Mouse (Mus musculus): Measurements from ENCODE around the gene Acvr2a. TPM values are rescaled to one million over a fixed set of nuclear protein-coding genes. Genes with fewer than 3 reads are reported as not detected.

Acvr2a gene
- polyA plus RNA-seq, 1 experiment: 11.7 TPM

- no peak overlapping the region for H3K9ac ChIP-seq (ENCODE audit: low read depth, poor library complexity, severe bottlenecking)
- H3K36me3 ChIP-seq (ENCODE audit: control insufficient read depth, insufficient read depth, low read length, poor library complexity, severe bottlenecking): peaks cover 22% of the 10 kb centered on the region
- H3K27ac ChIP-seq (ENCODE audit: insufficient read depth, low read length): no peak overlapping the region
- no peak overlapping the region for H3K4me3 ChIP-seq (ENCODE audit: low read depth, low read length)
- 0 out of 2 replicates have a peak, but pooled peaks cover 3% of the 10 kb centered on the region for H3K9me3 ChIP-seq (replicated peaks; ENCODE audit: control insufficient read depth, insufficient read depth, low read length, poor library complexity, severe bottlenecking)
- TF ChIP-seq EP300 (IDR thresholded peaks at IDR 0.05; ENCODE audit: insufficient read depth, low read depth, low read length) (no peak), CTCF (IDR thresholded peaks at IDR 0.05; ENCODE audit: low read depth, low read length) (peak; percentile 2)
- H3K4me1 ChIP-seq (ENCODE audit: control insufficient read depth, insufficient read depth, low read length): no peaks in the 10 kb centered on the region
- no peaks in the 10 kb centered on the region for H3K27me3 ChIP-seq (ENCODE audit: control insufficient read depth, insufficient read depth, low read length, poor library complexity, severe bottlenecking)
These were observed 100.3 kb downstream of the Acvr2a start for GRCm38 (mm10) chr2:48914185-48914584.

DNA sequence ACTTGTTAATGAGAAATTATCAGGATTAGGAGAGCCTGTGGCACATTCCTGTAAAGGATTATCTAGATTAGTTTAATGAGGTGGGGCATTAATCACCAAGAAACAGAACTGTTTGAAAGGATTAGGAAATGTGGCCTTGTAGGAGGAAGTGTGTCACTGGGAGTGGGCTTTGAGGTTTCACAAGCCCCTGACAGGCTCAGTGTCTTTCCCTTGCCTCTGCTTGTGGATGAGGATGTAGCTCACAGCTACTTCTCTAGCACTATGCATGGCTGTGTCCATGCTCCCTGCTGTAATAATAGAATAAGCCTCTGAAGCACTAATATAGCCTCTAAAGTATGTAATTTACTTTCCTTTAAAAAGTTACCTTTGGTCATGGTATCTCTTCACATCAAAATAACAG, 101.9 kb downstream of the Acvr2a start:
- no peaks in the 10 kb centered on the region for H3K27me3 ChIP-seq (ENCODE audit: control insufficient read depth, insufficient read depth, low read length, poor library complexity, severe bottlenecking)
- H3K27ac ChIP-seq (ENCODE audit: insufficient read depth, low read length): no peak overlapping the region
- no peak for TF ChIP-seq POLR2A (IDR thresholded peaks at IDR 0.05; ENCODE audit: insufficient read depth, low read length)
- TF ChIP-seq CTCF (IDR thresholded peaks at IDR 0.05; ENCODE audit: low read depth, low read length): no peak
- no peak for TF ChIP-seq EP300 (IDR thresholded peaks at IDR 0.05; ENCODE audit: insufficient read depth, low read depth, low read length)
- peaks cover 22% of the 10 kb centered on the region for H3K36me3 ChIP-seq (ENCODE audit: control insufficient read depth, insufficient read depth, low read length, poor library complexity, severe bottlenecking)
- H3K4me1 ChIP-seq (ENCODE audit: control insufficient read depth, insufficient read depth, low read length): no peaks in the 10 kb centered on the region
- H3K4me3 ChIP-seq (ENCODE audit: low read depth, low read length): no peak overlapping the region
- no peak overlapping the region for H3K9ac ChIP-seq (ENCODE audit: low read depth, poor library complexity, severe bottlenecking)
- 0 out of 2 replicates have a peak, but pooled peaks cover 3% of the 10 kb centered on the region for H3K9me3 ChIP-seq (replicated peaks; ENCODE audit: control insufficient read depth, insufficient read depth, low read length, poor library complexity, severe bottlenecking)

GRCm38 (mm10) chr2:48935058-48935457, 121.1 kb downstream of the Acvr2a start:
- TF ChIP-seq POLR2A (IDR thresholded peaks at IDR 0.05; ENCODE audit: insufficient read depth, low read length) (no peak), EP300 (IDR thresholded peaks at IDR 0.05; ENCODE audit: insufficient read depth, low read depth, low read length) (no peak), CTCF (IDR thresholded peaks at IDR 0.05; ENCODE audit: low read depth, low read length) (no peak)
- Histone ChIP-seq H3K27me3 (ENCODE audit: control insufficient read depth, insufficient read depth, low read length, poor library complexity, severe bottlenecking) (no peaks in the 10 kb centered on the region), H3K36me3 (ENCODE audit: control insufficient read depth, insufficient read depth, low read length, poor library complexity, severe bottlenecking) (peaks cover 15% of the 10 kb centered on the region), H3K4me3 (ENCODE audit: low read depth, low read length) (no peak overlapping the region), H3K27ac (ENCODE audit: insufficient read depth, low read length) (no peak overlapping the region), H3K9ac (ENCODE audit: low read depth, poor library complexity, severe bottlenecking) (no peak overlapping the region), H3K4me1 (ENCODE audit: control insufficient read depth, insufficient read depth, low read length) (no peaks in the 10 kb centered on the region), H3K9me3 (replicated peaks; ENCODE audit: control insufficient read depth, insufficient read depth, low read length, poor library complexity, severe bottlenecking) (no peaks in the 10 kb centered on the region)

GRCm38 (mm10) chr2:48947761-48948160, 133.9 kb downstream of the Acvr2a start:
- H3K27ac ChIP-seq (ENCODE audit: insufficient read depth, low read length): no peak overlapping the region
- no peaks in the 10 kb centered on the region for H3K4me1 ChIP-seq (ENCODE audit: control insufficient read depth, insufficient read depth, low read length)
- H3K9me3 ChIP-seq (replicated peaks; ENCODE audit: control insufficient read depth, insufficient read depth, low read length, poor library complexity, severe bottlenecking): no peaks in the 10 kb centered on the region
- H3K36me3 ChIP-seq (ENCODE audit: control insufficient read depth, insufficient read depth, low read length, poor library complexity, severe bottlenecking): no peaks in the 10 kb centered on the region
- no peaks in the 10 kb centered on the region for H3K27me3 ChIP-seq (ENCODE audit: control insufficient read depth, insufficient read depth, low read length, poor library complexity, severe bottlenecking)
- H3K9ac ChIP-seq (ENCODE audit: low read depth, poor library complexity, severe bottlenecking): peak overlapping the region; percentile 64; the same call in 1 of the 2 replicates
- H3K4me3 ChIP-seq (ENCODE audit: low read depth, low read length): peak overlapping the region; percentile 48
- TF ChIP-seq POLR2A (IDR thresholded peaks at IDR 0.05; ENCODE audit: insufficient read depth, low read length) (no peak), CTCF (IDR thresholded peaks at IDR 0.05; ENCODE audit: low read depth, low read length) (no peak)

GRCm38 (mm10) chr2:48948841-48949584, 135.1 kb downstream of the Acvr2a start, which contains the start of gene Mbd5:
Gene Mbd5, plus strand, starts transcription at chr2:48949508.
- Histone ChIP-seq H3K27me3 (ENCODE audit: control insufficient read depth, insufficient read depth, low read length, poor library complexity, severe bottlenecking) (no peaks in the 10 kb centered on the region), H3K36me3 (ENCODE audit: control insufficient read depth, insufficient read depth, low read length, poor library complexity, severe bottlenecking) (no peaks in the 10 kb centered on the region), H3K27ac (ENCODE audit: insufficient read depth, low read length) (peak within 1 kb of the TSS; percentile 86), H3K9ac (ENCODE audit: low read depth, poor library complexity, severe bottlenecking) (peak within 1 kb of the TSS; percentile 86), H3K4me1 (ENCODE audit: control insufficient read depth, insufficient read depth, low read length) (no peaks in the 10 kb centered on the region), H3K9me3 (replicated peaks; ENCODE audit: control insufficient read depth, insufficient read depth, low read length, poor library complexity, severe bottlenecking) (no peaks in the 10 kb centered on the region), H3K4me3 (ENCODE audit: low read depth, low read length) (peak within 1 kb of the TSS; percentile 100)
- TF ChIP-seq POLR2A (IDR thresholded peaks at IDR 0.05; ENCODE audit: insufficient read depth, low read length) (peak; percentile 93), EP300 (IDR thresholded peaks at IDR 0.05; ENCODE audit: insufficient read depth, low read depth, low read length) (peak; percentile 7; the same call in 1 of the 2 replicates), CTCF (IDR thresholded peaks at IDR 0.05; ENCODE audit: low read depth, low read length) (no peak)

DNA sequence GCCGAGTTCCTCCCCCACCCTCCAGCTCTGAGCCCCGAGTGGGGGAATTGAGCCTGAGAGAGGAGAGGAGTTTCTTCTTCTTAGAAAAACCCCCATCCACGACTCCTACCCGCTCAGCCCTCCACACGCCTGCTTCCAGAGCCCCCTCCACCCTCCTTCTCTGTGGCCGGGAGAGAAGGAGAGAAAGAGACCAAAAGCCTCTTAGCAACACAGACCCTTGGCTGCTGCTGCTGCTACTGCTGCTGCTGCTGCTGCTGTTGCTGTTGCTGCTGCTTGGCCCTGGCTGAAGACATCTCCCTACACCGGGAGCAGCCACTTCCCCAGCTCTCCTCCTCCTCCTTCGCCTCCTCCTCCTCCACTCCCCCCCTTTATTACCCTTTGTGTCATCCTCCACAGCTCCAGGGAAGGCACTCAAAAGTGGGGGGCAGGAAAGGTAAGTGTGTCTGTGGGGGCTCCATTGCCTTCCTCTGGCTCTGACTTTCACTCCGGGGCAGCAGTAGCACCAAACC, 135.9 kb downstream of the Acvr2a start:
- no peaks in the 10 kb centered on the region for H3K27me3 ChIP-seq (ENCODE audit: control insufficient read depth, insufficient read depth, low read length, poor library complexity, severe bottlenecking)
- H3K4me3 ChIP-seq (ENCODE audit: low read depth, low read length): peak overlapping the region; percentile 100
- no peaks in the 10 kb centered on the region for H3K4me1 ChIP-seq (ENCODE audit: control insufficient read depth, insufficient read depth, low read length)
- peak overlapping the region; percentile 86 for H3K27ac ChIP-seq (ENCODE audit: insufficient read depth, low read length)
- H3K9ac ChIP-seq (ENCODE audit: low read depth, poor library complexity, severe bottlenecking): peak overlapping the region; percentile 86
- TF ChIP-seq POLR2A (IDR thresholded peaks at IDR 0.05; ENCODE audit: insufficient read depth, low read length) (no peak), EP300 (IDR thresholded peaks at IDR 0.05; ENCODE audit: insufficient read depth, low read depth, low read length) (no peak), CTCF (IDR thresholded peaks at IDR 0.05; ENCODE audit: low read depth, low read length) (no peak)
- H3K36me3 ChIP-seq (ENCODE audit: control insufficient read depth, insufficient read depth, low read length, poor library complexity, severe bottlenecking): no peaks in the 10 kb centered on the region
- H3K9me3 ChIP-seq (replicated peaks; ENCODE audit: control insufficient read depth, insufficient read depth, low read length, poor library complexity, severe bottlenecking): no peaks in the 10 kb centered on the region

All from ES-Bruce4 (cell line).